Mouse (Mus musculus) lung, adult 2 months (tissue): ENCODE measurements around the gene Cped1.

ENCODE experiments used
- CTCF ChIP-seq: fragments of 200-500 bp; IDR thresholded peaks from 2 replicates; pipeline ENCODE4 v1.5.1; 2011; ENCODE audit warnings: mild to moderate bottlenecking, low read length, control low read depth; ENCODE audit not compliant: insufficient read depth
- POLR2A ChIP-seq: fragments of 200-500 bp; IDR thresholded peaks from 2 replicates; pipeline ENCODE4 v1.6.1; 2011; ENCODE audit warnings: low read depth, mild to moderate bottlenecking, control low read depth, low read length, borderline replicate concordance; ENCODE audit errors: extremely low read depth

- TF ChIP-seq POLR2A: no peak
- TF ChIP-seq CTCF: no peak
Observed at GRCm38 (mm10) chr6:22136805-22137204, 151.1 kb downstream of the Cped1 start.
